Mouse (Mus musculus) embryo, embryonic 10.5 days (tissue): ENCODE data around the gene Gm21117.
"Not testable (repeated sequence)": the region's sequence is repeated elsewhere in the genome, so short reads cannot be mapped to it uniquely, and the experiment has no call there.

Experiments
- DNase-seq: peaks from one replicate; pipeline ENCODE4 v3.0.0-alpha.2; 2015; ENCODE audit warnings: low spot score

Gene Gm21117

DNA sequence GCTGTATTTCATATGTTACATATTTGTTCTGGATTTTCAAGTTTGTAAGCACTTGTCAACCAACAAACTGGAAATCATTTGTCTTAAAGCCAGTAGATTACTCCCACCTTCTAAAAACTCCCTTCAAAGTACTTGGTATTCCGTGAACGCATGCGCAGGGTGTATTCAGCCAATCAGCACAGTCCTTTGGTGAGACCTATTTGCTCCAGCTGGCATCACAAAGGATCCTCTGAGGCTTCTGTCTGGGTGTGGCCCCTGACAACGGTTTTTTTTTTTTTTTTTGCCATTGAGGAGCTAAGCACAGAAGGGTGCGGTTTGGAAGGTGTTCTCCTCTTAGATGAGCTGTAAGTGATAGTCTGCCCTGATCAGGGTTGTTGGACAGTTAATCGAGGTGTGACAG, at the start of gene Gm21117:
Gene Gm21117 (plus strand): TSS at position 301 of the 400 bp plus-strand sequence.
- DNase-seq: not testable (repeated sequence)
